Mouse (Mus musculus): ENCODE data around the gene Gpn2. TPM values are rescaled to one million over a fixed set of nuclear protein-coding genes. Genes with fewer than 3 reads are reported as not detected.
A peak's percentile ranks its signal among the peaks of the same experiment; 100 is the strongest.

The Gpn2 gene
- polyA plus RNA-seq, 1 experiment from 2014 or later, result 17.1 TPM

DNA sequence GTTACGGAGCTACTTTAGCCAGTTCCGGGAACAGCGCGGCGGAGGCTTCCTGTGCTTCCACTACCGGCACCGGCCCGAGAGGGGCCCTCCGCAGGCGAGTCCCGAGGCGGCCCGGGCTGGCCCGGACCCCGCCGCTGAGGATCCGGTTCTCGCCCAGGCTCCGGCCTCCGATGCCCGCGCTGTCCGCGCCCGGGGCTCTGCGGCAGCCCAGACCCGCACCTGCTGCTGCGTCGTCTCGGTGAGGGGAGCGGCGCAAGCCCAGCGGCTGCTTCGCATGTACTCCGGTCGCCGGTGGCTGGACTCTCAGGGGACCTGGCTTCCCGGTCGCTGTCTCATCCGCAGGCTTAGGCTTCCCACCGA lies 9.3 kb upstream of the Gpn2 start:
- Histone ChIP-seq H3K4me2 (ENCODE audit: low read depth, low read length) (peak overlapping the region; percentile 96), H3K27me3 (ENCODE audit: control insufficient read depth, insufficient read depth, low read depth, low read length) (no peaks in the 10 kb centered on the region), H3K9ac (ENCODE audit: low read length) (peak overlapping the region; percentile 79), H3K36me3 (ENCODE audit: control insufficient read depth, insufficient read depth, low read length) (peaks cover 11% of the 10 kb centered on the region), H3K27ac (ENCODE audit: low read length) (peak overlapping the region; percentile 56; the same call in 1 of the 2 replicates), H3K4me1 (replicated peaks; ENCODE audit: control insufficient read depth, insufficient read depth, low read length) (peaks cover 5% of the 10 kb centered on the region), H3K4me3 (ENCODE audit: low read length) (peak overlapping the region; percentile 71), H3K9me3 (ENCODE audit: control insufficient read depth, low read length) (no peaks in the 10 kb centered on the region)
- WGBS, result 0% methylated on average over 39 of the region's 41 CpGs
- peak; percentile 56 for ATAC-seq (ENCODE audit: low read depth)

DNA sequence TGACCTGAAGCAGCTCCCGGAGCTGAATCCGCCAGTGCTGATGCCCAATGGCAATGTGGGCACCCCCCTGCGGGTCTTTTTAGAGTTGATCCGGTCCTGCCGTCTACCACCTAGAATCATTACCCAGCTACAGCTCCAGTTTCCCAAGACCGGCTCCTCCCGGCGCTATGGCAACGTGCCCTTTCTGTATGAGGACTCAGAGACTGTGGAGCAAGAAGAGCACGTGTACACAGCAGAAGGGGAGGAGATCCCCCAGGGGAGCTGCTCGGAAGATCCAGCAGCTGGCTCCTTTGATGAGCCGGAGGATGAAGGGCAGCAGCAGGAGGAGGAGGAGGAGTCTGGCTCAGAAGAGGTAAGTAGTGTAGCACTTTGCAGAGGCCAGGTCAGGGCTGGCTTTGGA lies 6.2 kb upstream of the Gpn2 start:
- no peak overlapping the region for H3K27ac ChIP-seq (ENCODE audit: low read length)
- peaks cover 15% of the 10 kb centered on the region for H3K36me3 ChIP-seq (ENCODE audit: control insufficient read depth, insufficient read depth, low read length)
- 78% methylated on average over 12 of the region's 12 CpGs for WGBS
- no peak overlapping the region for H3K4me2 ChIP-seq (ENCODE audit: low read depth, low read length)
- no peaks in the 10 kb centered on the region for H3K27me3 ChIP-seq (ENCODE audit: control insufficient read depth, insufficient read depth, low read depth, low read length)
- no peak for ATAC-seq (ENCODE audit: low read depth)
- H3K4me1 ChIP-seq (replicated peaks; ENCODE audit: control insufficient read depth, insufficient read depth, low read length), result peaks cover 5% of the 10 kb centered on the region
- H3K4me3 ChIP-seq (ENCODE audit: low read length), result no peak overlapping the region
- no peak overlapping the region for H3K9ac ChIP-seq (ENCODE audit: low read length)
- H3K9me3 ChIP-seq (ENCODE audit: control insufficient read depth, low read length), result no peaks in the 10 kb centered on the region

DNA sequence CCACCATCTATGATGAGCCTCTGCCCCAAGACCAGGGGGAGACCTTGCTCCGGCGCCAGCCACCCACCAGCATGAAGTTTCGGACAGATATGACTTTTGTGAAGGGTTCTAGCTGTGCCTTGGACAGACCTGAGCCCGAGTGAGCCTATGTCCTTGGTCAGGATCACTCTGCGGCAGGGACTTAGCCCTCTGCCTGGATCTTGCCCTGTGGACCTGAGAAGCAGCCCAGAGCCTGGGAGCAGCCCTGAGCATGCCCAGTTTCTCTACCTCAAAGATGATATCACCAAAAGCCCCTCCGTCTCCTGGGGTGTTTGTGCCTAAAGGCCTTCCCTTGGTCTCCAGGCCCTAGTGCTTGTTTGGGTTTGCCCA lies 488 bp upstream of the Gpn2 start:
- H3K27ac ChIP-seq (ENCODE audit: low read length), result peak overlapping the region; percentile 78
- no peaks in the 10 kb centered on the region for H3K9me3 ChIP-seq (ENCODE audit: control insufficient read depth, low read length)
- ATAC-seq (ENCODE audit: low read depth), result 0 out of 2 replicates have a peak, but pooled peaks have one; percentile 4
- peak overlapping the region; percentile 98 for H3K4me2 ChIP-seq (ENCODE audit: low read depth, low read length)
- peak overlapping the region; percentile 91 for H3K9ac ChIP-seq (ENCODE audit: low read length)
- peaks cover 11% of the 10 kb centered on the region for H3K4me1 ChIP-seq (replicated peaks; ENCODE audit: control insufficient read depth, insufficient read depth, low read length)
- no peaks in the 10 kb centered on the region for H3K27me3 ChIP-seq (ENCODE audit: control insufficient read depth, insufficient read depth, low read depth, low read length)
- peak overlapping the region; percentile 99 for H3K4me3 ChIP-seq (ENCODE audit: low read length)
- 60% methylated on average over 6 of the region's 6 CpGs for WGBS
- H3K36me3 ChIP-seq (ENCODE audit: control insufficient read depth, insufficient read depth, low read length), result peaks cover 13% of the 10 kb centered on the region

DNA sequence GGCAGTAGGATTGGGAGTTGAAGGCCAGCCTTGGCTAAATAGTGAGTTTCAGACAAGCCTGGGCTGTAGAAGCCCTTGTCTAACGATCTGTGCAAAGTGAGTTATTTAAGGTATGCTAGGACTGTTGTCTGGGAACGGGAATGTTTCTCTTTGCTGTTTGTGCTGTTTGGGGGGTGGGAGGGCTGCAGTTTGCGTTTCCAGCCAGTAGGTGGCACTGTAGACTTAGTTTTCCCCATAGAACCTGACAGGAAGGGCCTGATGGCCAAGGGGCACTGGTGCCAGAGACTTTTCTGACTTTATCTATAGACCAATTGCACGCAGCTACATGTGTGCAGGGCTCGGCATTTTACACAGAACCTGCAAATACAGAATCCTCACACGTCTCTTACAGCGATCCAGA lies 8.4 kb downstream of the Gpn2 start:
- peak; percentile 67 for ATAC-seq (ENCODE audit: low read depth)
- no peak overlapping the region for H3K9ac ChIP-seq (ENCODE audit: low read length)
- H3K4me3 ChIP-seq (ENCODE audit: low read length), result no peak overlapping the region
- no peaks in the 10 kb centered on the region for H3K9me3 ChIP-seq (ENCODE audit: control insufficient read depth, low read length)
- H3K27ac ChIP-seq (ENCODE audit: low read length), result no peak overlapping the region
- no peaks in the 10 kb centered on the region for H3K4me1 ChIP-seq (replicated peaks; ENCODE audit: control insufficient read depth, insufficient read depth, low read length)
- WGBS, result 28% methylated on average over 7 of the region's 7 CpGs
- H3K36me3 ChIP-seq (ENCODE audit: control insufficient read depth, insufficient read depth, low read length), result peaks cover 15% of the 10 kb centered on the region
- H3K27me3 ChIP-seq (ENCODE audit: control insufficient read depth, insufficient read depth, low read depth, low read length), result no peaks in the 10 kb centered on the region
- no peak overlapping the region for H3K4me2 ChIP-seq (ENCODE audit: low read depth, low read length)

GRCm38 (mm10) chr4:133595538-133595937 lies 11.4 kb downstream of the Gpn2 start:
- Histone ChIP-seq H3K4me1 (replicated peaks; ENCODE audit: control insufficient read depth, insufficient read depth, low read length) (peaks cover 8% of the 10 kb centered on the region), H3K27ac (ENCODE audit: low read length) (no peak overlapping the region), H3K4me3 (ENCODE audit: low read length) (no peak overlapping the region), H3K36me3 (ENCODE audit: control insufficient read depth, insufficient read depth, low read length) (peaks cover 7% of the 10 kb centered on the region), H3K9ac (ENCODE audit: low read length) (no peak overlapping the region), H3K4me2 (ENCODE audit: low read depth, low read length) (no peak overlapping the region), H3K9me3 (ENCODE audit: control insufficient read depth, low read length) (no peaks in the 10 kb centered on the region), H3K27me3 (ENCODE audit: control insufficient read depth, insufficient read depth, low read depth, low read length) (peaks cover 6% of the 10 kb centered on the region)
- ATAC-seq (ENCODE audit: low read depth), result no peak
- whole genome bisulfite sequencing, result 46% methylated on average over 7 of the region's 7 CpGs

DNA sequence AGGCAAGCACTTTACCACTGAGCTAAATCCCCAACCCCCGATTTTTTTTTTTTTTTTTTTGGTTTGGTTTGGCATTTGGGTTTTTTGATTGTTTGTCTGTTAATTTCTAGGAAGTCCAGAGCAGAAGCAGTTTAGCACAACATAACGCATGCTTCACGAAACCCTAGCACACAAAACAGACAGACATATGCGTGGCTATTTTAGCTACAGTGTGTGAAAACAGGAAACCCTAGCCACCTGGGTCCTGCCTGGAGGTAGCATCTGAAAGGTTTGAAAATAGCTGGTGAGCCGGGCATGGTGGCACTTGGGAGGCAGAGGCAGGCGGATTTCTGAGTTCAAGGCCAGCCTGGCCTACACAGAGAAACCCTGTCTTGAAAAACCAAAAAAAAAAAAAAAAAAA lies 11.9 kb downstream of the Gpn2 start:
- no peak overlapping the region for H3K4me3 ChIP-seq (ENCODE audit: low read length)
- H3K4me1 ChIP-seq (replicated peaks; ENCODE audit: control insufficient read depth, insufficient read depth, low read length), result peaks cover 8% of the 10 kb centered on the region
- WGBS, result 71% methylated on average over 6 of the region's 6 CpGs
- no peaks in the 10 kb centered on the region for H3K9me3 ChIP-seq (ENCODE audit: control insufficient read depth, low read length)
- ATAC-seq (ENCODE audit: low read depth), result no peak
- peaks cover 6% of the 10 kb centered on the region for H3K36me3 ChIP-seq (ENCODE audit: control insufficient read depth, insufficient read depth, low read length)
- H3K9ac ChIP-seq (ENCODE audit: low read length), result no peak overlapping the region
- H3K27me3 ChIP-seq (ENCODE audit: control insufficient read depth, insufficient read depth, low read depth, low read length), result peaks cover 6% of the 10 kb centered on the region
- no peak overlapping the region for H3K27ac ChIP-seq (ENCODE audit: low read length)
- H3K4me2 ChIP-seq (ENCODE audit: low read depth, low read length), result no peak overlapping the region

DNA sequence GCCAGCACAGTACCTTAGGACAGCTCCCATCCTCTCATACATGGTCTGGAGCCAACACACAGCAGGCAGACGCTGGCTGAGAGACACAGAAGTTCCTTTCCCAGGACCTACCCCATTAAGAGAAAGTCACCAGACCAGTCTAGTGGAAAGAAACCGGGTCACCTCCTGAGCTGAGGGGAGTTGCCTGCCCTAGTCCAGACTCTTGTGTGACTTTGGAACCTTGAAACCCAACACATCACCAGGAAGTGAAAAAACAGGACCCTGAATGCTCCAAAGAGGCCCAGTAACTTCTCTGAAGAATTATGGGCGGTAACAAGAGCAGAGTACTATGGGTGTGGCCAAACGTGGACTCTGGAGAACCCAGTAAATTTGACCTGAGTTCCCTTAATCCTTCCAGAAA lies 14.5 kb downstream of the Gpn2 start:
- 32% methylated on average over 4 of the region's 4 CpGs for WGBS
- peak overlapping the region; percentile 82; the same call in 1 of the 2 replicates for H3K4me2 ChIP-seq (ENCODE audit: low read depth, low read length)
- no peak overlapping the region for H3K4me3 ChIP-seq (ENCODE audit: low read length)
- peak; percentile 6; the same call in 1 of the 2 replicates for ATAC-seq (ENCODE audit: low read depth)
- H3K9me3 ChIP-seq (ENCODE audit: control insufficient read depth, low read length), result no peaks in the 10 kb centered on the region
- H3K27ac ChIP-seq (ENCODE audit: low read length), result peak overlapping the region; percentile 39
- no peak overlapping the region for H3K9ac ChIP-seq (ENCODE audit: low read length)
- H3K27me3 ChIP-seq (ENCODE audit: control insufficient read depth, insufficient read depth, low read depth, low read length), result peaks cover 13% of the 10 kb centered on the region
- peaks cover 8% of the 10 kb centered on the region for H3K4me1 ChIP-seq (replicated peaks; ENCODE audit: control insufficient read depth, insufficient read depth, low read length)
- H3K36me3 ChIP-seq (ENCODE audit: control insufficient read depth, insufficient read depth, low read length), result 0 out of 2 replicates have a peak, but pooled peaks cover 2% of the 10 kb centered on the region

DNA sequence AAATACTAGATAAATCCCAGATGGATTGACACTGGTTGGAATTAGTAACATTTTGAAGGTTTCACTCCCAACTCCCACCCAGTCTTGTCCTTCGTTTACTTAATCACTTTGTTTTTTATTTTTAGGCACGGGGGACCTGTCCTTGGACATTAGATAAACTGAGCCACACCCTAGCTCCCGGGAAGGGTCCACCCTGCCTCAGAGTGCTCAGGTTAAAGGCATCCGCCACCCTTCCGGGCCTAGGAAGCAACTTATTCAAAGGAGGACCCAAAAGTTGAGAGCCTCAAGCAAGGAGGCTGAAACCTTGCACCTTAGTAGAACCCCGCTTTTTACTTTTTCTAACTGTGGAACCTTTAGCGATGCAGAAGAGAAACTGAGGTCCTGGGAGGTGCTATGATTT lies 15.0 kb downstream of the Gpn2 start:
- peaks cover 13% of the 10 kb centered on the region for H3K27me3 ChIP-seq (ENCODE audit: control insufficient read depth, insufficient read depth, low read depth, low read length)
- 12% methylated on average over 7 of the region's 7 CpGs for WGBS
- peak overlapping the region; percentile 59 for H3K4me3 ChIP-seq (ENCODE audit: low read length)
- H3K9me3 ChIP-seq (ENCODE audit: control insufficient read depth, low read length), result no peaks in the 10 kb centered on the region
- H3K4me2 ChIP-seq (ENCODE audit: low read depth, low read length), result peak overlapping the region; percentile 82
- peak overlapping the region; percentile 54 for H3K27ac ChIP-seq (ENCODE audit: low read length)
- H3K9ac ChIP-seq (ENCODE audit: low read length), result peak overlapping the region; percentile 63
- H3K4me1 ChIP-seq (replicated peaks; ENCODE audit: control insufficient read depth, insufficient read depth, low read length), result peaks cover 8% of the 10 kb centered on the region
- H3K36me3 ChIP-seq (ENCODE audit: control insufficient read depth, insufficient read depth, low read length), result peaks cover 6% of the 10 kb centered on the region; the same call in 1 of the 2 replicates
- ATAC-seq (ENCODE audit: low read depth), result no peak

DNA sequence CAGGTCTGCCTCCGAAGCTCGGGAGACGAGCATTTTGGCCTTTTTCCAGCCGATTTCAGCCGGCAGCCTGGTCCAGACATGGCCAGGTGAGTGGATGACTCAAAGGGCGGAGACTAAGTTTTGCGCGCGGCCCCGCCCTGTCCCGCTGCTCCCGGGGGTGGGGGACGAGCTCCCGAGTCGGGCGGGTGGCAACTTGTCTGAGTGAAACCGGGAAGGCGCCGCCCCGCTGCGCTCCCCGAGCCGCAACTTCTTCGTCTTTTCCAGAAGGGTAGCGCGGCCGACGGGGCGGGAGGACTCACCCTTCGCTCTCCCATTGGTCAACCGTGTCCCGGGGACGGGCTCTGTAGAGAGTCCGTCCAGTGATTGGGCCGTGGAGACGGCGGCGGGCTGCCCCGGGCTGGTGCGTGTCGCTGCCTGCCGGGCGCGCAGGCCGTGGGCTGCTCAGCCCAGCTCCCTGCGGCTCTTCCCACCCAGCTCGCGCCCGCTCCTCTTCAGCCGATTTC lies 15.5 kb downstream of the Gpn2 start:
- H3K27me3 ChIP-seq (ENCODE audit: control insufficient read depth, insufficient read depth, low read depth, low read length), result peaks cover 13% of the 10 kb centered on the region
- H3K36me3 ChIP-seq (ENCODE audit: control insufficient read depth, insufficient read depth, low read length), result peaks cover 6% of the 10 kb centered on the region; the same call in 1 of the 2 replicates
- peak overlapping the region; percentile 65 for H3K9ac ChIP-seq (ENCODE audit: low read length)
- H3K4me3 ChIP-seq (ENCODE audit: low read length), result peak overlapping the region; percentile 59
- H3K9me3 ChIP-seq (ENCODE audit: control insufficient read depth, low read length), result no peaks in the 10 kb centered on the region
- peak; percentile 97 for ATAC-seq (ENCODE audit: low read depth)
- WGBS, result under 1% methylated on average over 47 of the region's 50 CpGs
- H3K4me1 ChIP-seq (replicated peaks; ENCODE audit: control insufficient read depth, insufficient read depth, low read length), result peaks cover 8% of the 10 kb centered on the region
- peak overlapping the region; percentile 54 for H3K27ac ChIP-seq (ENCODE audit: low read length)
- peak overlapping the region; percentile 82 for H3K4me2 ChIP-seq (ENCODE audit: low read depth, low read length)
